Mouse (Mus musculus): ENCODE results near the gene Actl7b.

- TF ChIP-seq CTCF (IDR thresholded peaks at IDR 0.05; ENCODE audit: extremely low read depth, insufficient read depth, insufficient read length, insufficient replicate concordance) = no peak
- TF ChIP-seq POLR2A (IDR thresholded peaks at IDR 0.05; ENCODE audit: low read depth, low read length) = no peak
These were observed 23.3 kb downstream of the Actl7b start for GRCm38 (mm10) chr4:56717932-56718331.
